Mouse (Mus musculus) cerebellum, adult 11 months (tissue): ENCODE data around the gene Nudt5.

Experiments used
- DNase-seq: peaks from one replicate; pipeline ENCODE4 v3.0.0; 2022

Nudt5 gene

DNA sequence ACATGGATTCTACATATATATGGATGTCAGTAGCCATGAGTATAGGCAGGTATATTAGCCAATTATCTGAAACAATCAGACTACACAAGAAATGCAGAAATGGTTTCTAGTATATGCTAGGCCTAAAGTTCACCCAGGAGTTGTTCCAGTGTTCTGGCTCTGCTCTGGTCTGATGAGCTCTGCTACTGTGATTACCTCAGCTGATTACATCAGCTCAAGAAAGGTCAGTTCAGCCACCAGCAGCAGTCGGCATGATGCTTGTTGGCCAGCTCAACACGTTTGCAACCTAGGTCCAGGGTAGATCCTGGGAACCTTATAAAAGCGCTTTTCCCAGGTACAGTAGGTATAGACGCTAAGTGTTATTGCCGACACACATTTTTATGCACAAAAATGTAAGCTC, 24.9 kb downstream of the Nudt5 start:
- no peak for DNase-seq

DNA sequence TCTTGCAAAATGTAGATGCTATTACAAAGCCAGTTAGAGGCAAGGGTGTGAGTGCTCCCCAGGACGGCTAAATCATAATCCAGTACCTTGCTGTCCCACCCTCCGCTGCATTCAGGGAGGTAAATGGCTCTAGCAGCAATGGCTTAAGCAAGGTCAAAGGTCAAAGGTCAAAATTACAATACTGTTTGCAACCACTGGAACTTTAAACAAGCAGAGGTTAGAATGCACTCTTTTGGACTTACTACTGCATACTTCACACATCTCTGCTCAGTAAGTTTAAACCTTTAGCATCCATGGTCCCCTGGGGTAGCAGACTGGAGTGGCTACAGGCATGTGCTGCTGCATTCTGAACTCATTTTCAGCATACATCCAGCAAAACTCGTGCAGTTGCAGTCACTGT, 32.6 kb downstream of the Nudt5 start:
- no peak for DNase-seq

GRCm38 (mm10) chr2:5888865-5889264, 44.0 kb downstream of the Nudt5 start:
- no peak for DNase-seq

DNA sequence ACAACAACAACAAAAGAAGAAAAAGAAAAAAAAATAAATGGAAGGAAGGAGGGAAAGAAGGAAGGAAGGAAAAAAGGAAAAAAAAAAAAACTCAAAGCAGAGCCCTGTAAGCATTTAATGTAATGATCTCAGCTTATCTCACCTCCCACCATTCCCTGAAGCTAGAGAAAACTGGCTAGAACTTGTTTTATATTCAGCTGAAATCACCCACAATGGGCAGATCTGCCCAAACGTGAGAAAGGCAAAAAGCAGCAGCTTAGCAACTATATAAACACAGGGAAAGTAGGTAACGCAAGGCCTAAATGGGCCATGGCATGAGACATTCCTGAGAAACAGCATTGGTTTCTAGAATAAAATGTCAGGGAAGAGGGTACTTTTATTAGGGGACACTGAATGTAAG, 44.6 kb downstream of the Nudt5 start:
- DNase-seq, result no peak

DNA sequence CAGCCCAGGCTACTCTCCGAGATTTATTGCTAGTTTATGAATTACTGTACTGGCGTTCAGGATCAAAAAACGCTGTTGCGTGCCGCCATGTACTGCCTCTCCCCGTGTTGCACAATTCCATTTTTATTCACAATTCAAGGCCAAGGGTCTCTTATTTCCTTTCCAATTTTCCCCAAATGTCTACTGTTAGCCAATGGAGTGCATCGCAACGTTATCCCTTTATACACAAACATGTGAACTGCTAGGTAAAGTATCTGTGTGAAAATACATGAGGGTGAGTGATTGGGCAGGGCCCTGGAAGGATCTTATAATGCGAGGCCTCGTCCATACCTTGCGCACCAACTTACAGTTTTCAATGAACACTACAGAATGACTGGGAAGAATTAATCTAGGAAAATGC, 49.5 kb downstream of the Nudt5 start:
- DNase-seq, result no peak

GRCm38 (mm10) chr2:5894843-5895570, 50.2 kb downstream of the Nudt5 start, which contains the start of gene Sec61a2:
Gene Sec61a2, minus strand, starts transcription at chr2:5895432.
- peak; percentile 99 for DNase-seq

GRCm38 (mm10) chr2:5900145-5900544, 55.3 kb downstream of the Nudt5 start:
- no peak for DNase-seq

DNA sequence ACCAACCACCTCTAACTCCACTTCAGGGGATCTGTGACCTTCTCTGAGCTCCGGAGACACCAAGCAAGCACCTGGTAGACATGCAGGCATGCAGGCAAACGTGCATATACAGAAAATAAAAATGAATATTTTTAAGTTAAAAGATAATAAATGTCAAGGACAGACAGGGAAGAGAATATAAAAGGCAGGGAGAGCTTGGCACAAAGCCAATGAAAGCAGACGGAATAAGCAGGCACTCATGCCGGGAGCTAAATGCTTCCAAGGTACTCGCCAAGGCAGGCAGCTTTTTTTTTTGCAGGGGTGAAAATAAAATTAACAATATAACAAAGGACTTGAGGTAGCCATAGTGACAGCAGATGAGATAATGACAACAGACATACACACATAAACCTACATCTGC, 61.3 kb downstream of the Nudt5 start:
- DNase-seq, result peak; percentile 43

DNA sequence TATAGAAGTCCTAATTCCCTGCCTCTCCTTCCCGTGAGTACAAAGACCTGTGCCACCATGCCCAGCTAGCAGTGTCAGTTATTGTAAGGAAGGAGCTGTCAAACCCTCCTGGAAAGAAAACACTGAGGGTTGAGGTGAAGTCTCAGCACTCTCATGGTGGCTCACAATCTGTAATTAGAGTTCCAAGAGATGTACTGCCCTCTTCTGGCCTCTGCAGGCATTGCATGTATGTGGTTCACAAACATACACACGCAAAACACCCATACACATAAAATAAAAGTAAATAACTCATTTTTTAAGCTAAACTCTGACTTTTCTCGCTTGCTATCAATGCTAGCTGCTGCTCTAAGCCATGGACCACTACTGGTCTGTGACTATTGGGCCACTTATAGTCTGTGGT, 61.8 kb downstream of the Nudt5 start:
- no peak for DNase-seq

GRCm38 (mm10) chr2:5911282-5911965, 66.6 kb downstream of the Nudt5 start:
- no peak for DNase-seq
